Mouse (Mus musculus) bone marrow macrophage, adult 2 months (primary cell): ENCODE measurements around the gene Sla2.

Experiments
- CTCF ChIP-seq: IDR thresholded peaks from 2 replicates; pipeline ENCODE4 v1.5.1; 2012; ENCODE audit warnings: low read depth, mild to moderate bottlenecking, low read length, moderate library complexity
- POLR2A ChIP-seq: IDR thresholded peaks from 2 replicates; pipeline ENCODE4 v1.6.1; 2012; ENCODE audit warnings: mild to moderate bottlenecking, low read depth, low read length, borderline replicate concordance

GRCm38 (mm10) chr2:156913191-156913590, 26.2 kb upstream of the Sla2 start:
- TF ChIP-seq POLR2A = no peak
- no peak for TF ChIP-seq CTCF
